Mouse (Mus musculus) retina, adult 2 months (tissue): Measurements from ENCODE around the gene Gnb1l.
A peak's percentile ranks its signal among the peaks of the same experiment; 100 is the strongest.

Experiments used
- DNase-seq: peaks from one replicate; pipeline ENCODE4 v3.0.0-alpha.2; 2012; ENCODE audit warnings: low read depth, low spot score

Gnb1l gene

DNA sequence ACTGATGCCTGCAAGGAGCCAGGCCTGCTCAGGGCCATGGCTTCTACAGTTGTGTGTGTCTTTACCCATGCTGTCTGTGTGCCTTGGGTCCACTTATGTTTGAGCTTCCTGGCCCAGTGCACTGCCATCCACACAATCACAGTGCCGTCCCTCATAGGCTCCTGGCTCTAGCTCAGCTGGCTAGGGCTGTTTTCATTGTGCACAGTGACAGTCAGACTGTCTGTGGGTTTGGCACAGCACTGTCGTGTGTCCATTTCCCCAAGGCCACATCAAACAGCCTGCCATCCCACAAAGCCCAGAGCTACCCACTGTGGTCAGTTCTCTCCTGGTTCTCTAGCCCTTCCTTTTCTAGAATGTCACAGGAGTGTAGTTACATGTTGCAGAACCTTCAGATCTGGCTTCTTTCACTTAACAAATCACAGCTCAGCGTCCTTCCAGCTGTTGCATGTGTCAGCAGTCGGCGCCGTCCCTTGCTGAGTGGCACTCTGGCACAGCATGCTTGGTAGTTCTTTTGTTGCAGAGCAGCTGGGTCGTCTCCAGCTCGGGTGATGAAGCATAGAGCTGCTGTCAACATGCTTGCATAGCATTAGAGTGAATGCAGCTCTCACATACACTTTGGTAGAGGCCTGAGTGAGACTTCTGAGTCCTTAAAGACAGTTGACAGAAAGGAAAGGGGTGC lies 44.8 kb downstream of the Gnb1l start:
- no peak for DNase-seq

DNA sequence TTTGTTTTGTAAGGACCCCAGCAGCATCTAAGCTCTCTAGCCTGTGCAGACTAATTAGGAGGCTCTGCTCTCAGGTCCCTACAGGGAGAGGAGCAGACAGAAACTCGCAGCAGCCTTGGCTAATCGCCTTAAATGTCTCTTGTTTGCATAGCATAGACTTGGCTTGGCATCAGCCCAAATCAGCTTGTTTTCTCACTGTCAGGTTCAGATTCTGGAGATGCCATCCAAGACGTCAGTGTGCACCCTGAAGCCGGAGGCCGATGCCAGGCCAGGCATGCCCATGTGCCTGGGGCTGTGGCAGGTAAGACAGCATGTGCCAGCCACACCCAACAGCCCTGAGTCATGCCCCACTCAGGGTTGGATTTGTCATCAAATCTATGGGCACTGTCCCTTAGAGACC lies 49.4 kb downstream of the Gnb1l start:
- DNase-seq: peak; percentile 6

DNA sequence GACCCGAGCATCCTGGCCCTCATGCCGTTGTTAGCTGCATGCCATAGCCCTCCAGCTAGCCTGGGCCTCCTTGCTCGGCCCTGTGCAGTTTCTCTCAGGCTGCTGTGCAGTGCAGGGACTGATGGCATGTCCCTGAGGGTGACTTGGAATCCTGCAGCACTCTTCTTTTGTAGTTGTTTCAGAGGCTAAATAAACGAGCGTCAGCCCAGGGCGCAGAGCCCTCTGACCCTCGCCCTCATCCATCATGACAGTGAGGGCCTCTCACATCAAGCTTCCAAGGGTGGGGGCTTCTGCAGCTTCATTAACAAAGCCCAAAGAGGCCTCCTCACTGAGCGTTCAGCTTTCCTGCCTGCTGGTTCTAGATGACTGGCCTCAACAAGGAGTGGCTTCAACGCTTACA lies 53.1 kb downstream of the Gnb1l start:
- no peak for DNase-seq

DNA sequence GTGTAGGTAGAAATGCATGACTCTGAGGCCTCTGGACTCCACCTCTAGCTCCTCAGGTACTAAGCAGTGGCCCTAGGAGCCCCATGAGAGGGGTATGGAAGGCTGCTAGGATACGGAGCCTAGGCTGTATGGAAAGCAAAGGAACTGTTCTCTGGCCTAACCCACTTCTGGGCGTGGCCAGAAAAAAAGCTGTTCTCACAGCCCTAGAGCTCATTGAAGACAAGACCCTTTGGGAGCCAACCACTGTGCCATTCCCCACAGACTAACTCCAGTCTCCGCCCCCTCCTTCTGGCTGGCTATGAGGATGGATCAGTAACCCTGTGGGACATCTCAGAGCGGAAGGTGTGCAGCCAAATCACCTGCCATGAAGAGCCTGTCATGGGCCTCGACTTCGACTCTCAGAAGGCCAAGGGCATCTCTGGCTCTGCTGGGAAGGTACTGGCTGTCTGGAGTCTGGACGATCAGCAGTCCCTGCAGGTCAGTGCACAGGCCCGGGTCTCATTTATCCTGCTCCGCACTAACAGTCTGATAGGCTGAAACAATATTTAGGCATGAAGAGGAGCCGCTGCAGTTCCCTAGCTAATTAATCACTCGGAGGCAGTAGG lies 53.7 kb downstream of the Gnb1l start:
- DNase-seq: no peak

DNA sequence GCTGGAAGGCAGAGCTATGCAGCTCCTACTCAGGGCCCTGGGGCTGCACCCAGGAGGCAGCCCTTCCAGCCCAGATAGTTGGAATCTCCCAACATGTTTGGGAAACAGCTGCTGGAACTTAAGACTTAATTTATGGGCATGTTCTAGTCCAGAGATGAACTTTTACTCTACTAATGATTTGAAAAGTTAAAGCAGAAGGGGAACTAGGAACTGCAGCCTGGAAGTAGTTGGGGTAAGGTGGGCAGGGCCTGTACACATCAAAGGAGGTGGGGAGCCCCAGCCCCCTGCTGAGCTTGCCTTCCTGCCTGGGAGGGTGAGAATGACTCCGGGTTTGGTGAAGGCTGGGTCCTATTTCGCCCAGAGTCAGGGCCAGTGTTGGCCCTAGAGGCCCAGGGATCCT lies 56.2 kb downstream of the Gnb1l start:
- no peak for DNase-seq

DNA sequence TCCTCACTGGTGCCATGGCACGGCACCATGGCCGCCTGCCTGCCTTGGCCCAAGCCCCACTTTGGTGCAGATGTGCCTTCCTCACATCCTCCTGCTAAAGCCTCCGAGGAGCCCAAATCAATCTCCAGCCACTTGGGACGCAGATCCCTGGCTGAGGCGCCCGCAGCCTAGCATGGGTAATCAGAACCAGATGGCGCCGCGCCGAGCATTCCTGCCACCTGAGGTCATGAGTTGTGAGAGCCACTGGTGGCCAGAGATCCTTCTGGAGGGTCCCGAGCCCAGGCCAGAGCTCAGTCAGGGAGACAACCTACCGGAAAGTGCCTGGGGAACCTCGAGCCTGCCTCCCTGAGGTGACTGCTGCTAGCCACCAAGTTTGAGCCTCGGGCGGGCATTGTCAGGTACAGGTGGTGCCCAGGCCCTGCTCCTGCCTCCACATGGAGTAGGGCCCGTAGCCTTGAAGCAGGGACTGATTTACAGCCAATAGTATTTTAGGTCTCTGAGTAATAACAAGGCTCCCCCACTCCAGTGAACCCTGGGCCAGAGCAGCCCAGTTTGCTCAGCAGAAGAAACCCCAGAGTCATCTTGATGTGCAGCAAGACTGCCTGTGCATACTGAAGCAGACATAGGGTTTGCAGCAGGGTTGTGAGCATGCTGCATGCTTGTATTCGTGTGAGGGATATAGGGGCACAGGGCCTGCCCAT lies 56.9 kb downstream of the Gnb1l start:
- no peak for DNase-seq

DNA sequence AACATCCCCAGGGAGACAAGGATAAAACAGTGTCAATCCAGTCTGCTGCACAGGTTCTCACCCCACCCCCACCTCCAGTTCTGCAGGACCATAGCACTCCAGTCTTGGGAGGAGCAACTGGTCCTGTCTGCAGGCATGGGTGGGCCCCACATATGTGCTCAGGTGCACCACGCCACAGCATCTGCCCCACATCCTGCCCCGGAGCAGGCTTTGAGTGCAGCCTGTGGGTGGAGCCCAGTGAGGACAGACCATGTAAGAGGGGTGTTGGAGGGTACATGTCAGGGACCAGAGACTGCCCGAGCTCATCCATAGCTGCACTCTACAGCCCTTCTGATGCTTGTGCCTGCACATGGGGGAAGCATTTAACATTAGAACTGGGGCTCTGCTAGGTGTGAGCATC lies 57.9 kb downstream of the Gnb1l start:
- DNase-seq: no peak

DNA sequence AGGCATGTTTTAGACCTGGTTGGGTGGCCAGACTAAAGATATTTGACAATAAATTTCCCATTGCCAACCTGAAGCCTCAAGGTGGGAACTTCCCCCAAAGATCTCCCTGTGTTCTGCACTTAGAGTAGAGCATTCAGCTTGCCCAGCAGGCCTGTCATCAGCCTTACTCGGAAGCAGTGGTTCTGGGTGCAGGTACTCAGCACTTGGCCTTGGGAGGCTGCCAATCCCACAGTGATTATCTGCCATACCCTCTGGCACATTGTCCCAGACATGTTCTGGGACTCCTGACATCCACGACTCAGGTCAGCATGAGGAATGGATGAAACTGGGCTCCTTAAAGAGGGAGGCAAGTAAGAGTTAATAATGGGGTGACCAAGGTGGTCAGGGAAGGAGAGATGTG lies 66.0 kb downstream of the Gnb1l start:
- DNase-seq: no peak

DNA sequence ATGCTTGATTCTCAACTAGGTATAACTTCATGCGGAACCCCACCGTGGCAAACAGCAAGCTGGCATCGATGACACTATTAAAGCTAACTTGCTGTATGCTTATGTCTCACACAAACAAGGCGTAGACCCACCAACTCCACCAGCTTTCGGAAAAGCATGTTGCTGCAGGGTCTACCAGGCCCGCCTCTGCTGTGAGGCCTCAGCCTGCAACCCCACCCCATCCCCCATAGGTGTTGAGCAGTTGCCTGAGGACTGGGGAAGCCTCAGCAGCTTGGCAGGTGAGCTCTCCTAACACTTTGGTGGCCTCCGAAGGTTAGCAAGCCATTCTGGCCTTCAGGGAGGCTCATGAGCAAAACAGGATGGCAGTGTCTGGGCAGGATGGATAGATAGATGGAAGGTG lies 70.1 kb downstream of the Gnb1l start:
- no peak for DNase-seq

DNA sequence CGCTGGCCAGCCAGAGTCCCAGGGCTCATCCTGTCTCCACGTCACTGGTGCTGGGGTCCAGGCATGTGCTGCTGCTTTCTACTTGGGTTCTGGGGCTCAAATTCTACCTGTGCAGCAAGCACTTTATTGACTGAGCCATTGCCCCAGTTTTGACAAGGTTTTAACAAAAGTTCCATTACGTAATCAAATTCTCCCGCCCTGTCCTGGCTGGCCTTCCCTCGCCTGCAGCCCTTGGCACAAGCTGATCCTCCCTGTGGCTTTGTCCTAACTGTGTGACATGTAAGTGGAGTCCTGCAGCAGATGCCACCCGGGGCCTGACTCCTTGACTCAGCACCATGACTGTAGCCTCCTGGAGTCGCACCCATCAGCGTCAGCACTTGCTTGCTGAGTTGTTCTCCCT lies 75.7 kb downstream of the Gnb1l start:
- no peak for DNase-seq

DNA sequence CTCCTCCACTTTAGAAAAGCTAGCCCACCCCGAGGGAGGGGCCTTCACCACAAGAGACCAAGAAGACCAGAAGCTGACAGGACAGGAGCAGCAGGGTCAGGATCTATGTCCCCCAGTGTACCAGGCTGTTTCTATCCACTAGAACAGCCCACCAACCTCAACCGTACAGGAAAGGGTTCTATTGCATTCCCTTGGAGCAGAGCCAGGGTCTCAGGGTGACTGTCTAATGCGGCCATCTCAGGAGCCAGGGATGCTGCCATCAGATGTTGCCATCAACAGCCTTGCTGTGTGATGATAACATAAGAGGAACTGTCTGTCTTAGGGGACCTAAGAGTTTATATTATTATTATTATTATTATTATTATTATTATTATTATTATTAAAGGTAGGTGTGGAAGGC lies 78.6 kb downstream of the Gnb1l start:
- no peak for DNase-seq

DNA sequence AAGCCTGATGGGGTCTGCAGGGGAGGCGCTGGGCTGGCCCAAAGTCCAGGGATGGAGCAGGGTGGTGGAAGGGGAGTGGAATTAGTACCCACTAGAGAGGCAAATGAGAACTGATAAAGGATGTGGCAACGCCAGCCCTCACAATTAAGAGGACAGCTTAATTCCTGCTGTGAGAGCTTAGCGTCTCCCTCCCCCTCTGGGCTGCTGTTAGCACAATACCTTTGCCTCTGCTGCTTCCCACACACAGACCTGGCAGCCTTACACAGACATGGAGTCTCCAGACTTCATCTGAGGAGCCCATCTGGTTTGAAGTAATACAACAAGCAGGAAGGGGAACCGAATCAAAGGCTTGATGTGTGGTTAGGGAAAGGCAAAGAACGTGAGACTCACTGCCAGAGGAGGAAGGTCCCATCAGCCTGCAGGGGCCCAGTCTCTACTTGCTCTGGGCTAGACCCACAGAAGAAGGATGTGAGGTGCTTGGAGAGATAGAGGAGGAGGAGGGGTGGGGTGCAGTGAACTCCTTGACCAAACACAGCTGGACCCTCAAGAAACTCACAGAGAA lies 79.2 kb downstream of the Gnb1l start:
- DNase-seq: no peak

DNA sequence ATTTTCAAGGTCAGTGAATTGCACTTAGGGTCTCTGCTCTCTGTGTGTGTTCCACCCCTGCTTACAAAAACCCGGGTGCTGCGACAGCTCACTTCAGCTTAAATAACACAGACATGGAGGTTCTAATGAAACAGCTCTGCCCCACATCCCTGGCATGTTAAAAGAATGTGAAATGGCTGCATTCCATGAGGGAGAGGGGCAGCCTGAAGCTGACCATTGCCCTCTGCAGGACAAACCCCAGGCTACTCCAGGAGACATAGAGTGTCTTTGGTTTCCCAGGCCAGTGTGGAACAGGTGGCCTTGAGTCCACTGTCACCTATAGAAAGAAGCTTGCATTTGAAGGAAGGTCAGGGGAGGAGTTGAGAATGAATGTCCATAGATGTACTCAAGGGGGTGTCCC lies 81.9 kb downstream of the Gnb1l start:
- DNase-seq: no peak

DNA sequence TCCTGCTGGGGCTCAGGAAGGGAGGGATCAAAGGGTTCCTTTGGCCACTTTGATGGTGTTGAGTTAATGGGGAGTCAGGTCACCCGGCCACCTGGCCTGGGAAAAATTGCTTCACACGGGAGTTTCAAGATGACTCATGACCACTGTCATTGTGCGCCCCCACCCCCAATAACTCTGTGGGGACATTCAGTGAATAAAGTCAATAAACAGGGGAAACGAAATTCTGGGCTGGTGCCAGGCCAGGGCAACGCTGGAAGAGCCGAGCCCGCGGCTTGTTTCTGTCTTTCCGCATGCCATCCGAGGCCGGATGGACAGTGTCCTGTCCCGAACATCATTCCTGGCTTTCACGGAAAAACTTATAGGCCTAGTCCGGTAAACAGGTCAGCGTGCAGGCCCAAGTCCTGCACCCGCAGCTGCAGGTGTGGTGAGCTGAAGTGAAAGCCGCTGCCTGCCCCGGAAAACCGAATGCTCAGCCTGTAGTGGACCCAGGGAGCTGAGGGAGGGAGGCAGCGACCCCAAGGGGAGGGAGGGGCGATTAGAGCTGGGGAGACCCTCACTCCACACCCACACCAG lies 82.6 kb downstream of the Gnb1l start:
- no peak for DNase-seq

DNA sequence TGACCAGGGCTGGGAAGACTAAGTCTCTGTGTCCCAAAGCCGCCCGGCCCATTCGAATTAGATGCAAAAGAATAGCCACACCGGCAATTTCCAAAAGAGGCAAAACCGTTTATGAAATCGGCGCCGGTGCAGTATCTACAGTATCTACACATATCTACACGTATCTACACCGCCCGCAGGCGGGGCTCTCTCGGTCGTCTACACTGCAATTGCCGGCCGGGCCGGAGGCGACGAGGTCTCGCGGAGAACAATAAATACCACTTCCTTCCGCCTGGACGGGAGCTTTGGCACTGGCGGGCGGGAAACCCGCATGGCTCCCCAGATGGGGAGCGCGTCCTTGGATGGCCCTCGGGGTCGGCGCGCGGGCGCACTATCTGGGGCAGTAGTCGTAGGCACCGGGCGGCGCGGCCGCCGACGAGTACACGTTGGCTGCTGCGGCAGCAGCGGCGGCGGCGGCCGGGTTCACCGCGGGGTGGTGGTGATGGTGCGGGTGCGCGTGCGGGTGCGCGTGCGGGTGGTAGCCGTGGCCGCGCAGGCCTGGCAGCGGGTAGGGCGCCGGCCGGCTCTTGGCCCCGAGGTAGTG lies 83.2 kb downstream of the Gnb1l start:
- DNase-seq: no peak

DNA sequence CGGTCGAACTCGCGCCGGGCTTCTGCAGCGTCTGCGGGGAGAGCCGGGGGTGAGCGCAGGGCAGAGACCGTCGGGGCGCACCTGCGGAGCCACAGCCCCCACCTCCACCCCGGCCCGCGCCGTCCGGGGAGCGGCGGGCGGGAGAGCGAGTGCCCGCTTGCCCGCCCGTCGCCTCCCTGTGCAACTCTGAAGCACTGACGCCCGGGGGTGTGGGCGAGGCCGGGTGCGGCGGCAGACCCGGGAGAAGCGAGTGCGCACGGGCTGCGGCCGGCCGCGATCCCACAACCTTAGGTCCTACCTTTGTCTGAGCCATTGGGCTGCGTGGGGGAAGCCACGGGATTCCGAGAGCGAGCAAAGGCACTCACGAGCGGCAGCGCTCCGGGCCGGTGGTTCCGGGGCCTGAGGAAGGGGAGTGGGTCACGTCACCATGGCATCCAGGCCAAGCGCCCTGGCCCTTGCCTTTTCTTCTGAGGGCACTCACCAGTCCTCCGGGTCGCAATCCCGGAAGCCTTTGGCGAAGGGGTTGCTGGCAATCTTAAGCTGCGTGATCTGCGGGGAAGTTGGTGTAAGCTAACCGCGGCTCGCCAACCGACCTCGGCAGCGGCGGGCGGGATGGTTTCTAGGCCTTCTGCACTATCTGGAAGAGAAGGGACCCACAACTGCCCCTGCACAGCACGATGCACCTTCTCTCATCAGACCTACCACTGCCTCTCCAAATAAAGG lies 84.1 kb downstream of the Gnb1l start:
- no peak for DNase-seq

DNA sequence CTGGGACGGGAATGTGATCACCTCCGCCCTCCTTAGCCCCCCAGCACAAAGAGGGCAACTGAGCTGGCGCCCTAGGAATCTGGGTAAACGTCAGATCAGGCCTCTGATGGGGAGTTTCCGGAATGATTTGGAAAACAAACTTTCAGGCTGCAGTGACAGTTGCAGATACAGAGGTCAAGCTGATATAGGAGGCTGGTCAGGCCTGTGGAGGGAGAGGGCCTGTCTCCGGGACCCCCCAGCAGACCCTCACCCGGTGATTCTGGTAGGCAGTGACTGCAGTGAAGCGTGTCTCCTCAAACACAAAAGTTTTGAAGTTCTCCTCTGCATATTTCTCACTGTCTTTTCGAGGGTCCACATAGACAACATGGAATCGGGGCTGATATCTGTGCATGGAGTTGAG lies 84.7 kb downstream of the Gnb1l start:
- no peak for DNase-seq

DNA sequence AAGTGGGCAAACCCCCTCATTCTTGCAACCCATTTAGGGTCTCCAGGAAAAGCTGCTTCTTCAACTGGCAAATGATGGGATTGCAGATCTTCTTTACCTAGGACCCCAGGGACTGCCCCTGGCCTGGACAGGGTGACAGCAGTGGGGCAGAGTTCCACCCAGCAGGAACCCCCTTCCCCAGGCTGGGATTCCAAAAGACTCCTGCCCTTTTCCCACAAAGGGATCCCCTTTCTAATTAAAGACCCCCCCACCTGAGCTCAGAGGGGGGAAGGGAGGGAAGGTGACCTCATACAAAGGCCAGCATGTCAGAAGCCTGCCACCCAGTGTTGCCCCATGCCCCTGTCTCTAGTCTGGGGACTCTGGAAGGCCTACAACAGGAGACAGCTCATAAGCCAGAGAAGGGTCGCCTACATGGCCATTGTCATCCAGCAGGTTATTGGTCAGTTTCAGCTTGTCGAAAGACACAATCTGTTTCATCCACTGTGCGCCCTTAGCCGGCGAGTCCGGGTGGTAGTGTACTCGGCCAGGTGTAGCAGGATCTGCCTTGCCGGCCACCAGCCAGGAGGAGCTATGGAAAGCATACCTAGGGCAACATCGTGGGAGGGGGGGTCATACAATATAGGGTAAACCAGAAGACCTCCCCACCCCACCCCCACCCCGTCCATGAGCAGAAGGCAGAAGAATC lies 85.3 kb downstream of the Gnb1l start:
- no peak for DNase-seq

DNA sequence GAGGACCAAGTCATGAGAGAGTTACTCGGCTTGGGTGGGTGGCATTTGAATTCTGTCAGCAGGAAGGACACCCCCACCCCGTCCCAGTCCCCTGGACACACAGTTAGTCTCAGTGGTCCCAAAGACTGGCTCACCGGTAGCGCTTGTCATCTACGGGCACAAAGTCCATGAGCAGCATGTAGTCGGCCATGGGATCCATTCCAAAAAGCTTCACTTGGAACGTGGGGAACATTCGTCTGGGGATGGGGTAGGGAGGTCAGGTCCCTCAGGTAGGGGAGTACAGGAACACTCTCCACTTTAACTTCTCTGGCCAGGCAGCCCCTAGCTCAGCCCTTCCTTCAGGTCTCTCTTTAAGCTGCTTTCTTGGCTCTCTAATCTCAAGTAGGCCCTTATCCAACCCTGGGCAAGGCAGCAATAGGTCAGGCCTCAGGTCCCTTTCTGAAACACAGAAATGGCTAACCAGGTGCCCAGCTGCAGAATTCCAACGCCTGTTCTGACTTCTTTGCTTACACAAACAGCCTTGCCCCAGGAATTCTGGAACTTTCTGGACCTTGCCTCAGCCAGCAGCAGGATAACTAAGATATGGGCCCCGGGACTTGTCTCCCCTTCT lies 86.5 kb downstream of the Gnb1l start:
- DNase-seq: no peak

DNA sequence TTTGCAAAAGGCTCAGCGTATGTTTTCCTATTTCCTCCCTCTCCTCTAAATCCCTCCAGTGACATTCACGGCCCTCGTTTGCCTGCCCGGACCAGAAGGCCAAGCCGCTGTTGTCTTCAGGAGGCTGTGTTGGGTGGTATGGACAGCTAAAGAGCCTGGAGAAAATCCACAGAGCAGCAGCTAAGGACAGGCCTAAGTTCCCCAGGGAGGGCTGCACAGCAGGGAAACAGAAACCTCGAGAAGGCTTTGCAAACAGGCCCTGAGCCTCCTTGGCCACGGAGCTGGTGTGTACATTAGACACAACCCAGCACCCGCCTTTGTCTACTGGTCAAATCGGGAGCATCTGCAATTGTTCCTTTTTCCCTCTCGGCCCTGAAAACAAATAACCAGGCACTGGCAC lies 87.2 kb downstream of the Gnb1l start:
- no peak for DNase-seq
